Mouse (Mus musculus): ENCODE measurements around the gene Olfr270. TPM values are rescaled to one million over a fixed set of nuclear protein-coding genes. Genes with fewer than 3 reads are reported as not detected.

Gene Olfr270
- total RNA-seq, 2 experiments from 2014 or later = not detected

Other genes starting within 250 kb of the Olfr270 start
- gene Olfr275, start 149.9 kb upstream of the Olfr270 start, total RNA-seq (2021) = not detected
- gene Olfr273, start 105.3 kb upstream of the Olfr270 start, total RNA-seq (2021) = not detected
- not detected for gene Olfr272, start 45.4 kb upstream of the Olfr270 start, total RNA-seq (2021)
- not detected for gene Nipsnap3a, start 24.7 kb downstream of the Olfr270 start, total RNA-seq (2021)
- gene Nipsnap3b, start 47.3 kb downstream of the Olfr270 start, total RNA-seq (2021) = 10 to 100 TPM; 15.1 to 16.9 TPM
- gene Abca1, start 195.3 kb downstream of the Olfr270 start, total RNA-seq (2021) = 10 to 100 TPM; 16.1 to 18.2 TPM

Measured in heart, postnatal 10 days (tissue).